Mouse (Mus musculus) C2C12 (cell line): Measurements from ENCODE around the gene Igsf9b.

Experiments used
- CEBPB ChIP-seq: IDR thresholded peaks from one replicate; pipeline ENCODE4 v1.6.1; 2011; ENCODE audit warnings: low read depth, mild to moderate bottlenecking, control low read depth, moderate library complexity
- CTCF ChIP-seq: IDR thresholded peaks from one replicate; pipeline ENCODE4 v1.5.1; 2011; ENCODE audit not compliant: control insufficient read depth, insufficient read depth, insufficient read length
- USF1 ChIP-seq: IDR thresholded peaks from one replicate; pipeline ENCODE4 v1.6.1; 2011; ENCODE audit warnings: low read depth, mild to moderate bottlenecking, control low read depth, moderate library complexity

GRCm38 (mm10) chr9:27279041-27279440, 20.0 kb upstream of the Igsf9b start:
- no peak for TF ChIP-seq USF1
- TF ChIP-seq CTCF: no peak
- no peak for TF ChIP-seq CEBPB
